Mouse (Mus musculus) liver (tissue): ENCODE results near the gene Txlng.

Experiments
- DNase-seq: peaks from one replicate; pipeline ENCODE4 v3.0.0-alpha.2; 2020; ENCODE audit warnings: mixed read lengths

Gene Txlng

DNA sequence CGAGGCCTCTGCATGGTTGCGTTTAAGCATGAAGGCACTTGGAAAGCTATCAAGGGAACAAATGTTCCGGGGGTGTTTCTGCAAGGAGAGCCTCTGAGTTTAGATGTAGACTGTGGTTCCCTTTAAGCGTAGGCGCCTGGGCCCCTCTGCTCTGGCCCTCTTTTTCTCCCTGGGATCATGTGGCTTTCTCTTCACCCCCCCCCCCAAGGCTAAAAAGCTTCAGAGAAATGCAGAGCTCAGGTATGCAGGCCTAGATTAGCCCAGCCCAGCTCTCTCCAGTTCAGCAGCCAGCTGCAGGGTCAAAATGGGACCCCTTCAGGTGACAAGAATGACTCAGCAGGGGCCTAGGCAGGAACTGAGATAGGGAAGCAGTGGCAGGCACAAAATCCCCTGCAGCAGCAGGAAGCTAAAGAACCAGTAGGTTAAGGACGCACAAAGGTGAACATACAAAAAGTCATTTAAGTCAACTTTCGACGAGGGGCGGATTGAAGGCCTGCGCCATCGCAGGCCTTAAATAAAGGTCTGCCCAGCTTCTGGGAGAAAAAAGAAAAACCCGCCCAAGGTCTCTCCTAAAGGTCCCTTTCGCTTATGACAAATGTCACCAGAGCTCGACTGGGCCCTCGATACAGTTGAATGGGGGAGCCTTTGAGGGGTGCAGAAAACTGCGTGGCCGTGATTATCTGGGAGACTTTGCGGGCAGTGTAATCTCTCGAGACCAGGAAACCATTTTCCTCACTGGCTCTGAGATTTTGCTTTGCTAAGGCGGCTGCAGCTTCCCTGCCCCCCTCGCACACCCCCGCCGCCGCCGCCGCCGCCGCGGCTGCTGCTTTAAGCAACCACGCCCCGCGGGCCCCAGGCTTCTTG lies 69.8 kb downstream of the Txlng start:
- peak; percentile 50 for DNase-seq

DNA sequence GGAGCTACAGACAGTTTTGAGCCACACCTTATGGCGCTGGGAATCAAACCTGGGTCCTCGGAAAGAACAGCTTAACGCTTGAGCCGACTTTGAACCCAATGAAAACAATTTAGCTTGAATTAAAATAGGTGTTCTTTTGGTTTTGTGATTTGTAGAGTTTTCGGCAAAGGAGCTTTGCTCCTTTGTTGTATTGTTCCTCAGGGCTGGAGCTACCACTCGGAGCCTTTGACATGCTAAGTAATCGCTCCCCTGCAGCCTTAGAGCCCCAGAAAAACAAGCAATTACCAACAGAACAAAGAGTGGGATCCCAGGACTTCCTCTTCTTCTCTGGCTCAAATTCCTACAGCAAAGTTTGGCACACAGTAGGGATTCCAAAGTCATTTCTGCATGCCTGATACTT lies 73.2 kb downstream of the Txlng start:
- DNase-seq, result no peak

DNA sequence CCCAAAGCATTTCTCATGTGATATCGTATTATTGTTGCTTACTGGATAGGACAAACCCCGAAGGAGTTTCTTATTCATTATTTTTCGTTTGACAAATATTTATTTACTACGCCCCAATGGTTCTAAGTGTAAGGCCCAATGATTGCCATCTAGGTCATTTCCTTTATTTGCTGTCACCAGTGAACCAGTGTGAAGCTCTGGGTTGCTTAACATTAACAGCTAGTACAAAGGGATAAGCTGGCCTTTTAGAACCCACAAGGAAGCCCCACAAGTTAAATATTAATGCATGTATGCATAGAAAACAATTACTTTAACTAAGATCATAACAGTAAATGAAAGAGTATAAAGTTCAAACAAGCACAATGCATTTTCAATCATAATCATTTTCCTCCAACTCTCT lies 74.9 kb downstream of the Txlng start:
- no peak for DNase-seq

DNA sequence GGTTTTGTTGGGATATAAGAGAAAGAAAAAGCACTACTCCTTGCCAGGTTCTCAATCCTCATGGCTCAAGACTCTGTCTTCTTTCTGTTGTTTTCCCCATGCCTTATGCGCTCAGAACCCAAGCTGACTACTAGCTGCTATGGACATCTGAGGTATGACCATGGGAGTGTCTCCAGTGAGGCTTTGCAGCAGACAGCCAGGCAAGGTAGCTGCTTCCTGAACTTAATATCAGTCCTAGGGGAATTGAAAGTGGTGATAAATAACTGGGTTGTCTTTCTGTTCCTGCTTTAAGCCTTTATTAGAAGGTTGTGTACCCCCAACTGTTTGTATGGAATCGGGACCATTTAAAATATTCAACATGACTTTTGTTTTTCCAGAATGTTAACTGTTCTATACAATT lies 76.8 kb downstream of the Txlng start:
- DNase-seq, result no peak

DNA sequence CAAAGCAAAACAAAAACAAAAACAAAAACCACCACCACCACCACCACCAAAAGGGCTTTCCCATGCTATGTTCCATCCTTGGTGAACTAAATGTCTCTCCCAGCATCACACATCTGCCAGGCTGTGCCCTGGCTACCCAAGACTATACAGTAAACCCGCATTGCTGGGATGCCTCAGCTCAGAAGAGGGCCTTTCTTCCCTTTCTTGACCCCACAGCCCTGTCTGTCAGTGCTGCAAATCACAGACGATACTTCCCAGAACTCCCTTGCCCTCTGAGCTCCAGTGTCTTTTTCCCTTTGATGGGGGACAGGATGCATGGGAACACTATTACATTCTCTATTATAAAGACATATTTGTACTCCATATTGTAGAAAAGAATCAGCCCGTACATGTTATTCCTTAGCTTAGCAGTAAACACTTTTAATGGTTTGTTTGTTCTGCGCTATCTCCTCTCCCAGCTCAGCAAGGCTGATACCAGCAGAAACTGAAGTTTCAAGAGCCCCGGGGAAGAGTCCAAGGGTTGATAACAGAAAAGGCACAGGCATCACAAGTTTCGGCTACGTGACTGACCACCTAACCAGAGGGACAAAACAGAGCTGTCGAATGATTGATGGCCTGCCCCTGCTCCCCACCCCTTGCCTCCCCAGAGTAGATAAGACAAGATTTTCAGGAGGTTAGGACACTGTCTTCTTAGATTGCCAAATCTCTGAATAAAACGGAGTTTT lies 80.4 kb downstream of the Txlng start:
- DNase-seq, result no peak

DNA sequence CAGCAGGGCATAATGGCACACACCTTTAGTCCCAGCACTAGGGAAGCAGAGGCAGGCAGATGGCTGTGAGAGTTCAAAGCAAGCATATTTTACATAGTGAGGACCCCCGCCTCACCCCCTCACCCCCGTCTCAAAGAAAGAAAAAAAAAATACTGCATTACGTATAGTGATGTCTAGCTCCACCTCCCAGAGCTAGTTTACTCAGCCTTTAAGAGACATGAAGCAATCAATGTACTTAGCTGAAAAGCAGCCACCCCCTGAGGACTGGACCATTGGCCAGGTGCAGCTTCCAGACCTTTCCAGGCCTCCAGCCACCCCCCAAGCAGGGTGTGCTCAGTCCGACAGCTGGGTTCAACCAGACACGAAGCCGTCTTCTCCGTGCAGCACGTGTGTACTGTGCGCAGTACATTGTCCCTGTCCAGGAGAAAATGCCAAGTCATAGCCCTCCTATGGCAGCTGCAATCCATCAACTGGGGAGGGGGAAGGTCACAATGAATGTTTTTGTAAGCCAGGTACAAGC lies 93.1 kb downstream of the Txlng start:
- DNase-seq, result peak; percentile 60

DNA sequence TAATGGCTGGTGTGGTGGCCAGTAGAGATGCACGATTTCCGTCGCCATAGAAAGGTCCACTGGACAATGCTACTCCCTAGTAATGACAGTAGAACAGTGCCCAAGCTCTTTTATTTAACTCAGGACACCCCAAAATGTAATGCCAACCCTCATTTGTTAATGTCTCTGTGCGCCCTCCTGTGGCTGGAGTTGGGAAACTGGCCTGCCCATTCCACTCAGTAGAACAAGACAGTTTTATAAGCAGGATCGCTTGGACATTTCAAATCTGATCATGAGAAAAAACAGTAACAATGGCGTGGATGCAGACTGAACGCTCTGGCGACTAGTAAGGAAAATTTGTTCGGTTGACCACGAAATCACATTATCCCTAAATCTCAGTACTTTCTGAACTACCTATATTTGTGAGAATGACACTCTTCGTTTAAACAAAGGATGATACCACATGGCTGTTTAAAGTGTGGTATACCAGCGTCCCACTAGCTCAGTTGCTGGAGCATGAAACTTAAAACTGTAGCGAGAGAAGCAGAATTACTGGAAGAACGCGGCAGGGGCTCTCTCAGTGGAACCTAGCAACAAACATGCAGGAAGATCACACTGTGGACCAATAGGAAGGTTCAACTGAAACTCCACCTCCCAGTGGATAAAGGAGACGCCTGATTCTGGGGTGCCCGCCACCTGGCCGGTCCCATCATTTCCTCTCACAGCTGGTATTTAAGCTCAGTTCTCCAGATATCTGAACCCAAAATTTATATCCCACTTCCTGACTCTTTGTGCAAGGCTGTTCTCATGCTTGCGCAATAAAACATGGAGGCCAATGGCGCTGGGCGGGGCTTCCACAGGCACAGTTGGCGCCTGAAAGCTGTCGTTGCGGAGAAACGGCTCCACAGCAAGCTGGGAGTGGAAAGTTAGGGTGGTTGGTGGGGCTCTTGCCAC lies 94.0 kb downstream of the Txlng start:
- DNase-seq, result peak; percentile 72

DNA sequence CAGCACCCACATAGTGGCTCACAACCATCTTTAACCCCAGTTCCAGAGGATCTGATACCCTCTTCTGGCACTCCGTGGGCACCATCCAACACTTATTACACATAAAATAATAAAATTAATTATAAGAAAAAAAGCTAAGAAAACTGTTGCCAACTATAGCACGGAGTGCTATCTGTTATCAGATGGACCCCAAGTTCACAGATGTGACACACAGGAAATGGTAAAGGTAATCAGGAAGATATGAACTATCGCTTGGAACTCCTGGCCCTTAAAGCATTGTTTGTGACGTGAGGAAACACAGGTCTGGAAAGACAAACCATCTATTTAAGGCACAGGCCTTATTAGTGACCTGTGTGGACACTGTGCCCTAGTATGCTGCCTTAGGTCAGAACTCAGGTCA lies 99.2 kb downstream of the Txlng start:
- DNase-seq, result no peak
